Mouse (Mus musculus): ENCODE data around the gene Hoxa1.

Hoxa1 gene

GRCm38 (mm10) chr6:52170898-52171223 is 12.7 kb upstream of the Hoxa1 start:
- DNase-seq (ENCODE audit: low read depth), result no peak

GRCm38 (mm10) chr6:52170166-52170897 is 12.2 kb upstream of the Hoxa1 start:
- DNase-seq (ENCODE audit: low read depth), result no peak

- DNase-seq (ENCODE audit: low read depth), result no peak
Measured at GRCm38 (mm10) chr6:52169499-52170165, 11.5 kb upstream of the Hoxa1 start.

DNA sequence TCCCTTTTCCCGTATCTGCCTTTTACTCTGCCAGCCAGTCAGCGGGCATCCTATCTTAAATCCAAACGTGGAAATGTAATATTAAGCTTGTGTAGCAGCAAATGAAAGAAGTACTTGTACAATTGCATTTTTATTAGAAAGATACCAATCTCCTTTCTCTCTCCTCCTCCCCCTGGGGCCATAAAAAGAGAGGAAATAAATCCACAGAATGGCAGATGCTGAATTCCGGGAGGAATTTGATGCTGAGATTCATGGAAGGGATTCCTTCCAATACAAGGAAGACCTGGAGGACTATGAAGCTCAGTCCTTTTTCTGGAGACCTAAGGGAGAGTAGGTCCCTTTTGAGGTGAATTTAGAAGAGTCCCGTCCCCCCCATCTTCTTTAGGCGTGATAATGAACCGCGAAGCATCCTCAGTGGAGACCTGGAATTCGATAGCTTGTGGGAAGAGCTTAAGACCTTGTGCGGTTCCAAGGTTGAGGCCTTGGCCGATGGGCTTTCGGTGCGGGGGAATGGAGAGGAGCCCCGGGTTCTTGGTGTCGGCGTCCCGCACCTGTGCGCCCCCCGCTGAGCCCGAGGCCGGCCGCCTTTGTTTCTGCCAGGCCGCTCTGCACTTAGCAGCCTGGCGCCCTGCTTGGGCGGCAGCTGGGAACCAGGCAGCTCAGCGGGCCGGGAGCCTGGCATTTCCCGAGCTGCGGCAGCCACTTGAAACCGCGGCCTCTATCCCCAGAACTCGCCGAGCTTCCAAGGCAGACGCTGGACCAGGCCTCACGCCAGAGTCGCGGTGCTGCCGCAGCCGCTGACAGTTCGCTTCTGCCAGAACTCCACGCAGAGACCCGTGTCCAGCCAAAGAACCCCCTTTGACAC is 10.3 kb upstream of the Hoxa1 start:
- DNase-seq (ENCODE audit: low read depth), result no peak

DNA sequence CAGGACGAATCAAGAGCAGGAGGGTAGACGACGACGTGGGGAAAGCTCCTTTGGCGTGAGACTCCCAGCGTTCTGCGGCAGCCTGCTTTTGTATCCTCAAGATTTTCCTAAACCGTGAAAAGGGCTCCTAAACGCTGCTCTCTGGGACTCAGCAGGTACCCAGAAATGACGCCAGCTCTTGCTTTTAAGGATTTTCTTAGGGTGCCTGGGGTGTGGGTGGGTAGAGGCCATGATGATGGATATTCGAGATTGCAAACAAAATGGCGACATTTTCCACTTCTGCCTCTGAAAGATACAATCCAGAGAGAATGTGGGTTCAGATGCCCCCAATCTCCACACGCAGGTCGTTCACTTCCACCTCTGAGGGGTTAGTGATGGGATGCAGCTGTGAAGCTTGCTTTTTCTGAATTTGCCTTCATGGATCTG is 9.6 kb upstream of the Hoxa1 start:
- no peak for DNase-seq (ENCODE audit: low read depth)

- no peak for DNase-seq (ENCODE audit: low read depth)
Measured at GRCm38 (mm10) chr6:52167176-52167575, 9.1 kb upstream of the Hoxa1 start.

- no peak for DNase-seq (ENCODE audit: low read depth)
Measured at GRCm38 (mm10) chr6:52166431-52167077, 8.4 kb upstream of the Hoxa1 start.

DNA sequence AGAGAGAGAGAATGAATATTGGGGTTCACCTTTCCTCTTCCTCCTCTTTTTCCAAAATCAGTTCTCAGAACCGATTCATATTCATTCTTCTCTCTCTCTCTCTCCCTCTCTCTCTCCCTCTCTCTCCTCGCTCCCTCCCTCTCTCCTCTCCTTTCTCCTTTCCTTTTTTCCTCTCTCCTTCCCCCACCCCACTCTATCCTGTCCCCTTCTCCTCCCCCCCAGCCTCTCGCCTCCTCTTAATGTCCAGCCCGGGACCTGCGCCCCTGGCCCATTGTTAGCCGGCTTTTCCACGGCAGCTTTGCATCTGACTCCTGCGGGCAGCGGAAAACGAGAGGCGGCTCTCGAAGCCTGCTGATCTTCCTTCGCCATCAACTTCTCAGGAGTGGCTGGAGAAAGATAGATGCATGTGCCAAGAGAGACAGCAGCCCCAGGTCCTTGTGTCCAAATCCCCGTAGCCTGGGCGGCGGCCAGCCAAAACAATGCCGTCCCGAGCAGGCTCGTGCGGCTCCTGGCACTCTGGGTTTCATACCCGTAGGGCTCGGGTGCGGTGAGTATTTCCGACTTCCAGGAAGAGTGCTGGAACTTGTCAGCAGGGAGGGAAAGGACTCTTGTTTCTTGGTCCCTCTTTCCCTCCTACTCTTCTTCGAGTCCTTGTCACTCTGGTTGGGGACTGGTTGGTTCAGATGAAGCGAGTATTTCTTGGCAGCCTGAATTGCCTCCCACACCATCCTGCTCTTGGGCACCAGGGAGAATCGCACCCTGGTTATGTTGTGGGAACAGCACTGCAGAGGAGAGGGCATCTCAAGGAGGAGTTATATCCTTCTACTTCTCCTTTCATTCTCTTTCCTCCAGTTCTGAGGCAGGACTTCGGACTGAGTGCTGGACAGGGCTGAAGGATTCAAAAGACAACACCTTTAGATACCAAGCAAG is 7.6 kb upstream of the Hoxa1 start:
- no peak for DNase-seq (ENCODE audit: low read depth)

GRCm38 (mm10) chr6:52164626-52165440 is 6.7 kb upstream of the Hoxa1 start, which contains the start of gene Hoxa2:
Gene Hoxa2, minus strand, starts transcription at chr6:52164831.
- DNase-seq (ENCODE audit: low read depth), result no peak

DNA sequence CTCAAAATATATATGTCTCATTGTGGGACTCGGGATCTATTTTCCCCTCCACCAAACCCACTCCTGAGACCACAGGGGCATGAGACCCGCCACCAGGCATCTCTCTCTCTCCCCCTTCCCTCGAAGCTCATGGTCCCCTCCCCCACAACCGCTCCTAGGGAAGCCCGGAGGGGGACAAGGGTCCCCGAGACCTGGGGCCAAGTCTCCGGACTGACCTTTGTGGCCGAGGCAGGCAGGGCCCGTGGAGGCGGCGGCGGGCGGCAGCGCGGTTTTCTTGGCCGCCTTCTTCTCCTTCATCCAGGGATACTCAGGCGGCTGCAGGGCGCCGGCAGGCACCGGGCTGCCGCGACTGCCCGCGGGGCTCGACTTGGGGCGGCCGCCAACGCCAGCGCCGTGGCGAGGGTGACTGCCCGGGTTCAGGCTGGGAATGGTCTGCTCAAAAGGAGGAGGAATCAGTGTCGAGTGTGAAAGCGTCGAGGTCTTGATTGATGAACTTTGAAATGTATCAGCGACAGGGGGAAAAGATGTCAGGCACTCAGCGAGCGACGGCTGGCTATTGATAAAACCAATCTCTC is 6.0 kb upstream of the Hoxa1 start:
- no peak for DNase-seq (ENCODE audit: low read depth)

- DNase-seq (ENCODE audit: low read depth), result no peak
Measured at GRCm38 (mm10) chr6:52163366-52164031, 5.4 kb upstream of the Hoxa1 start.

GRCm38 (mm10) chr6:52162611-52163365 is 4.7 kb upstream of the Hoxa1 start:
- DNase-seq (ENCODE audit: low read depth), result no peak

DNA sequence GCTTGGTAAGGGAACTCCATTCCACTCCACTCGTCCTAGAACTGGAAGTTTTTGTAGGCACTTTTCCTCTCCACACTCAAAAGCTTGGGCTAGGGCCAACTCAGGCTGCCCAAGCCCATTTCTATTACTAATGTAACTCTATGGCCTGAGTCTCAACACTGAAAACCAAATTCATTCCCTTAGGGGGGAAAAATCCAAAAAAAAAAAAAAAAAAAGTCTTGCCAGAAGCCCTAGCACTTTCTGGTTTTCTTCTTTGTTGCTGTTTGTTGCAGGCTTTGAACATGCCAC is 3.9 kb upstream of the Hoxa1 start:
- DNase-seq (ENCODE audit: low read depth), result no peak

- DNase-seq (ENCODE audit: low read depth), result no peak
Measured at GRCm38 (mm10) chr6:52161336-52162092, 3.4 kb upstream of the Hoxa1 start.

- DNase-seq (ENCODE audit: low read depth), result no peak
Measured at GRCm38 (mm10) chr6:52160511-52161335, 2.6 kb upstream of the Hoxa1 start.

GRCm38 (mm10) chr6:52159979-52160378 is 1.9 kb upstream of the Hoxa1 start:
- DNase-seq (ENCODE audit: low read depth), result no peak

GRCm38 (mm10) chr6:52159164-52159761 is 1.1 kb upstream of the Hoxa1 start:
- no peak for DNase-seq (ENCODE audit: low read depth)

Data from c-Kit-positive CD71-negative TER-119-negative erythroid progenitor cells, embryonic 14.5 days (primary cell).